Mouse (Mus musculus) liver, embryonic 14.5 days (tissue): ENCODE measurements around the gene Selenoh. TPM values are rescaled to one million over a fixed set of nuclear protein-coding genes. Genes with fewer than 3 reads are reported as not detected.

Source experiments
- ATAC-seq: fragments of 200-750 bp; cut with Nextera tagmentation; 2 replicates; pipeline ENCODE4 v1.8.0; 2017; ENCODE audit warnings: moderate number of reproducible peaks, mild to moderate bottlenecking, moderate library complexity; ENCODE audit not compliant: insufficient read depth
- DNase-seq, 3 experiments: peaks; one replicate each; pipeline ENCODE4 v3.0.0-alpha.2; 2012 to 2013; ENCODE audit warnings: low read depth in 3 of 3, low spot score in 3 of 3
- H3K27ac ChIP-seq: fragments of 300-500 bp; sonication (generic); 2 replicates; pipeline ENCODE4 v1.5.1; 2014; ENCODE audit warnings: moderate library complexity, mild to moderate bottlenecking, control low read depth, inconsistent platforms
- H3K27me3 ChIP-seq: fragments of 300-500 bp; sonication (generic); 2 replicates; pipeline ENCODE4 v1.6.1; 2014; ENCODE audit warnings: mild to moderate bottlenecking, low read length, moderate library complexity; ENCODE audit not compliant: control insufficient read depth, insufficient read depth
- H3K36me3 ChIP-seq: fragments of 300-500 bp; sonication (generic); replicated peaks from 2 replicates; pipeline ENCODE4 v1.6.1; 2014; ENCODE audit warnings: low read depth; ENCODE audit not compliant: control insufficient read depth, insufficient read depth
- H3K4me1 ChIP-seq, 2 experiments: fragments of 200-500 bp in 1 of 2; fragments of 300-500 bp in 1 of 2; sonication (generic) in 1 of 2; replicated peaks; 2 replicates each; pipeline ENCODE4 v1.6.1; 2012 to 2014; ENCODE audit warnings: antibody characterized with exemption in 1 of 2, inconsistent platforms in 1 of 2, low read length in 1 of 2; ENCODE audit not compliant: control insufficient read depth in 2 of 2, insufficient read depth in 2 of 2
- H3K4me2 ChIP-seq: fragments of 300-500 bp; sonication (generic); 2 replicates; pipeline ENCODE4 v1.6.1; 2014; ENCODE audit warnings: low read depth, mild to moderate bottlenecking, control low read depth, moderate library complexity
- H3K4me3 ChIP-seq, 2 experiments: fragments of 200-500 bp in 1 of 2; fragments of 300-500 bp in 1 of 2; sonication (generic) in 1 of 2; 2 replicates each; pipeline ENCODE4 v1.5.1; 2012 to 2014; ENCODE audit warnings: low read depth in 2 of 2, low read length in 2 of 2, mild to moderate bottlenecking in 2 of 2, control low read depth in 1 of 2, inconsistent platforms in 1 of 2, moderate library complexity in 1 of 2; ENCODE audit not compliant: insufficient read depth in 1 of 2
- H3K9ac ChIP-seq: fragments of 300-500 bp; sonication (generic); replicated peaks from 2 replicates; pipeline ENCODE4 v1.6.1; 2014; ENCODE audit warnings: mild to moderate bottlenecking, control low read depth, moderate library complexity
- H3K9me3 ChIP-seq: fragments of 300-500 bp; sonication (generic); 2 replicates; pipeline ENCODE4 v1.6.1; 2016; ENCODE audit warnings: low read length, mixed read lengths; ENCODE audit not compliant: control insufficient read depth
- CTCF ChIP-seq: IDR thresholded peaks from 2 replicates; pipeline ENCODE4 v1.5.1; 2016; ENCODE audit warnings: antibody characterized with exemption, low read depth, control low read depth
- EP300 ChIP-seq: IDR thresholded peaks from 2 replicates; pipeline ENCODE4 v1.6.1; 2016; ENCODE audit warnings: antibody characterized with exemption, low read depth
- WGBS: fragments of 180-500 bp; shearing (Covaris S2); extraction: QIAGEN DNeasy Blood & Tissue Kit; methylation state at CpG from one replicate; pipeline ENCODE4 v1.1.7; 2014; ENCODE audit not compliant: insufficient replicate concordance; 5-methylcytosine and 5-hydroxymethylcytosine counted together
- polyA plus RNA-seq, 2 experiments: library from polyadenylated mRNA; depleted of rRNA in 1 of 2; stranded (reverse) in 1 of 2; unstranded in 1 of 2; fragments of >200 nt; fragmentation: Nextera tagmentation in 1 of 2; extraction: Ambion mirVana in 1 of 2; gene quantifications; 2 replicates each; pipeline versions ENCODE4 v1.2.1 to v1.2.3; 2012 to 2014

Gene Selenoh
- polyA plus RNA-seq, 2 experiments, result 97.8 to 115 TPM

DNA sequence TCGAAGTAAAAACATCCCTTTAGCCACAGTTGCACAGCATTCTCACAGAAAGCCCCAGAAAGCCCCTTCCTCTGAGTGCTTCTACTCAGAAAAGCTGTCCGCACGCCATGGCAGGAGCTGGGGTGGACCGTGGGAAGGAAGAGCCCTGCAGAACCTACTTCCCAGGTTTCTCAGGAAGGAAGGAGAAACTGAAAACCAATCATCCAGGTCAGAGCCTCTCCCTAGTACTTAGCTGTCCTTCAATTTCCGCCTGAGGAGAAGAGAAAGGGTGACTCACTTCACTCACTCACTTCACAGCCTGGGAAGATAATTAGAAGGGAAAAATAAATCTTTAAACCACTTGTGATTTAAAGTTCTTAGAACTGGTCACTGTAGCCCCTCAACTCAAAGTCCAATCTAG is 33.8 kb upstream of the Selenoh start:
- Histone ChIP-seq H3K4me2 (no peak overlapping the region), H3K36me3 (peaks cover 51% of the 10 kb centered on the region), H3K27me3 (no peaks in the 10 kb centered on the region), H3K4me3 (no peak overlapping the region), H3K9ac (no peak overlapping the region), H3K9me3 (no peaks in the 10 kb centered on the region), H3K27ac (no peak overlapping the region; the same call in 1 of the 2 replicates), H3K4me1 (peaks cover 5 to 6% of the 10 kb centered on the region in 2 experiments)
- ATAC-seq, result no peak
- 78% methylated on average over 5 of the region's 5 CpGs for WGBS
- DNase-seq, result no peak
- TF ChIP-seq CTCF, result no peak
- no peak for TF ChIP-seq EP300

- WGBS, result 59% methylated on average over 1 of the region's 1 CpGs
- DNase-seq (no peak), ATAC-seq (no peak)
- no peak overlapping the region for H3K4me2 ChIP-seq
- no peaks in the 10 kb centered on the region for H3K9me3 ChIP-seq
- no peak overlapping the region for H3K9ac ChIP-seq
- H3K27ac ChIP-seq, result no peak overlapping the region
- no peaks in the 10 kb centered on the region for H3K27me3 ChIP-seq
- H3K36me3 ChIP-seq, result peaks cover 51% of the 10 kb centered on the region
- peaks cover 5 to 6% of the 10 kb centered on the region in 2 experiments for H3K4me1 ChIP-seq
- TF ChIP-seq EP300, result no peak
- H3K4me3 ChIP-seq, result no peak overlapping the region
Measured at GRCm38 (mm10) chr2:84703497-84703896, 32.9 kb upstream of the Selenoh start.

GRCm38 (mm10) chr2:84695007-84695695 is 24.6 kb upstream of the Selenoh start:
- no peak for ATAC-seq
- Histone ChIP-seq H3K4me1 (no peaks in the 10 kb centered on the region), H3K4me3 (no peak overlapping the region), H3K9ac (no peak overlapping the region), H3K27me3 (no peaks in the 10 kb centered on the region), H3K9me3 (no peaks in the 10 kb centered on the region), H3K36me3 (peaks cover 83% of the 10 kb centered on the region), H3K27ac (no peak overlapping the region), H3K4me2 (no peak overlapping the region)
- WGBS, result 88% methylated on average over 5 of the region's 5 CpGs
- TF ChIP-seq CTCF (no peak), EP300 (no peak)
- no peak for DNase-seq

DNA sequence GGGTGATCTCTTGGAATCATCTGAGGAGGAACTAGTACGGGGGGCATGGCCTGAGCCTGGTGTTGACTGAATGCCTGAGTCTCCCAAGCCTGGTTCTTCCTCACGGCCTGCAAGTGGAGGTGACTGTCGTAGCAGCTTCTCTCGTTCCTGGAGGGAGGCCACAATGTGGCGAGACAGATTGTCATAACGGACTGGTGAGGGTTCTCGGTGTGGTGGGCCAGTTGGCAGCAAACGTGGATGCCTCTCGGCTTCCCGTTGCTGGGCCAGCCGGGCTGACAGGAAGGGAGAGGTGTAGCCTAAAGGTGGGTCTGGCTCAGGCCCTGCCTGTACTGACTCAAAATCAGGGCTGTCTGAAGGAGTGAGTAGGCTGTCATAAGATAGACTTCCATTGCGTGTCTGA is 19.5 kb upstream of the Selenoh start:
- no peak overlapping the region for H3K4me2 ChIP-seq
- H3K27me3 ChIP-seq, result no peaks in the 10 kb centered on the region
- no peak for DNase-seq
- no peak overlapping the region for H3K27ac ChIP-seq
- H3K9me3 ChIP-seq, result no peaks in the 10 kb centered on the region
- TF ChIP-seq EP300 (no peak), CTCF (no peak)
- no peak overlapping the region for H3K9ac ChIP-seq
- peaks cover 91% of the 10 kb centered on the region for H3K36me3 ChIP-seq
- H3K4me3 ChIP-seq, result no peak overlapping the region
- ATAC-seq, result no peak
- H3K4me1 ChIP-seq, result peaks cover 0 to 7% of the 10 kb centered on the region in 2 experiments; a peak in 3 of 4 replicates
- WGBS, result 84% methylated on average over 12 of the region's 12 CpGs

DNA sequence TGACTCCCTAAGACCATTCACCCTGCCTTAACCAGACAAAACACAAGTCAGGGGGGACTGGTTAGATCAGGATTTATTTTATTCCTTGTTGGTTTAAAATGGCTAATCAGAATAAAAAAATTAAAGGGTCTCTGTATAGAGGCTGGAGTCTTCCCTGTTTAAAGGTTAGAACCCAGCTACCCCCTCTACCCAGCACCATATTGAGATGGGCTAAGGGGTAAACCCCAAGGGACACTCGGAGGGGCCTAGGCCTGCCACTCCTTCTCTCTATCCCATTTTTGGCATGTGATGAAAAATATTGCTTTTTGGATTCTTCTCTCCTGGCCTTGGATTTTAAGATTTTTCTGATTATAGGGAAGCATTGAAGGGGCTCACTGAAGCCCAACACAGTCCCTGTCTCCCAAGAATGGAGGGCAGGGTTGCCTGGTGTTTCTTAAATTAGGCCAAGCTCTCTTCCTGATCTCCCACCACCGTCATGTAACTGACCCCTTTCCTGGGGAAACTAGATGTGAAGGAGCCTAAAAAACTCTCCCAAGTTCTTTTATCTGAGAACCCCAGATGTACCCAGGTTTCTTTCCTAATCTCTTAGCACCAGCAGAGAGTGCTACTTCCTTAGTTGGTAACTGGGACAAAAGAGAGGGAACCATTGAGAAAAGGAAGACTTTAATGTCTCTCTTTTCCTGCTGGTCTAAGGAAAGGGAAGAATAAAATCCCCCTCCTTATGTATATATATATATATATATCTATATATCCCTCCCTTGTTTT is 17.7 kb upstream of the Selenoh start:
- Histone ChIP-seq H3K36me3 (peaks cover 84% of the 10 kb centered on the region), H3K27ac (no peak overlapping the region; the same call in 1 of the 2 replicates), H3K9ac (no peak overlapping the region), H3K4me3 (no peak overlapping the region), H3K27me3 (no peaks in the 10 kb centered on the region), H3K4me2 (no peak overlapping the region), H3K4me1 (peaks cover 6 to 11% of the 10 kb centered on the region in 2 experiments), H3K9me3 (no peaks in the 10 kb centered on the region)
- TF ChIP-seq EP300 (peak; percentile 37; the same call in 1 of the 2 replicates), CTCF (no peak)
- 62% methylated on average over 2 of the region's 2 CpGs for WGBS
- DNase-seq (no peak), ATAC-seq (no peak)
